Mouse (Mus musculus) ES-E14 (cell line): ENCODE results near the gene Cmtm6. TPM values are rescaled to one million over a fixed set of nuclear protein-coding genes. Genes with fewer than 3 reads are reported as not detected.

ENCODE experiments used
- DNase-seq: peaks from one replicate; pipeline ENCODE4 v3.0.0-alpha.2; 2013; ENCODE audit warnings: low read depth, low spot score
- H3K27ac ChIP-seq: 2 replicates; pipeline ENCODE4 v1.5.1; 2012; ENCODE audit warnings: low read depth, mild to moderate bottlenecking, low read length, moderate library complexity, mixed read lengths; ENCODE audit not compliant: poor library complexity, insufficient read depth, severe bottlenecking
- H3K36me3 ChIP-seq: 2 replicates; pipeline ENCODE4 v1.6.1; 2012; ENCODE audit warnings: mild to moderate bottlenecking, low read length, moderate library complexity, mixed read lengths; ENCODE audit not compliant: control insufficient read depth, poor library complexity, insufficient read depth, severe bottlenecking
- H3K4me1 ChIP-seq, 2 experiments: fragments of 150-350 bp in 1 of 2; sonication (generic) in 1 of 2; 2 replicates each; pipeline ENCODE4 v1.6.1; 2012; ENCODE audit warnings: low read length in 2 of 2, mild to moderate bottlenecking in 1 of 2, mixed read lengths in 1 of 2; ENCODE audit not compliant: control insufficient read depth in 2 of 2, insufficient read depth in 2 of 2, poor library complexity in 1 of 2
- H3K4me3 ChIP-seq, 2 experiments: fragments of 150-350 bp in 1 of 2; sonication (generic) in 1 of 2; 2 replicates each; pipeline ENCODE4 v1.5.1; 2012; ENCODE audit warnings: low read length in 2 of 2, low read depth in 1 of 2, mild to moderate bottlenecking in 1 of 2, mixed read lengths in 1 of 2; ENCODE audit not compliant: insufficient read depth in 1 of 2, poor library complexity in 1 of 2, severe bottlenecking in 1 of 2
- H3K9ac ChIP-seq: 2 replicates; pipeline ENCODE4 v1.6.1; 2012; ENCODE audit warnings: low read depth, mild to moderate bottlenecking, low read length, mixed read lengths; ENCODE audit not compliant: poor library complexity, insufficient read depth, severe bottlenecking
- H3K9me3 ChIP-seq: fragments of 150-350 bp; sonication (generic); 2 replicates; pipeline ENCODE4 v1.6.1; 2012; ENCODE audit warnings: low read depth, mild to moderate bottlenecking, low read length; ENCODE audit not compliant: control insufficient read depth, insufficient read depth
- CHD2 ChIP-seq: IDR thresholded peaks from 2 replicates; pipeline ENCODE4 v1.6.1; 2014; ENCODE audit warnings: mild to moderate bottlenecking, low read depth, low read length, inconsistent platforms
- HCFC1 ChIP-seq: IDR thresholded peaks from 2 replicates; pipeline ENCODE4 v1.6.1; 2012; ENCODE audit warnings: low read length, inconsistent platforms, borderline replicate concordance; ENCODE audit not compliant: insufficient read depth
- MAFK ChIP-seq: IDR thresholded peaks from 2 replicates; pipeline ENCODE4 v1.6.1; 2014; ENCODE audit warnings: mild to moderate bottlenecking, low read depth, low read length, inconsistent platforms; ENCODE audit not compliant: insufficient read depth
- ZC3H11A ChIP-seq: IDR thresholded peaks from 2 replicates; pipeline ENCODE4 v1.6.1; 2012; ENCODE audit warnings: low read depth, mild to moderate bottlenecking, inconsistent platforms, low read length, borderline replicate concordance
- ZNF384 ChIP-seq: IDR thresholded peaks from 2 replicates; pipeline ENCODE4 v1.6.1; 2012; ENCODE audit warnings: low read depth, low read length, inconsistent platforms
- in situ Hi-C, 2 experiments: fragments of 600-800 bp; cut with MboI; formaldehyde crosslinking; loops; one replicate each; pipeline ENCODE4 v1.15.1; 2025; ENCODE audit warnings: low sequenced_read_pairs in 2 of 2, inconsistent platforms in 1 of 2; ENCODE audit not compliant: unreplicated experiment in 2 of 2
- total RNA-seq: library from RNA; depleted of rRNA; stranded (reverse); fragments of 300-350 nt; gene quantifications from 2 replicates; pipeline ENCODE4 v1.2.3, GENCODE M21; 2012

Gene Cmtm6
- total RNA-seq, 1 experiment: 74.4 TPM

- no peak for DNase-seq
- in situ Hi-C loops: no loop called here
- TF ChIP-seq MAFK (no peak), HCFC1 (no peak), ZC3H11A (no peak), CHD2 (no peak), ZNF384 (no peak)
- Histone ChIP-seq H3K27ac (no peak overlapping the region), H3K9ac (no peak overlapping the region), H3K9me3 (no peaks in the 10 kb centered on the region), H3K36me3 (peaks cover 3% of the 10 kb centered on the region; the same call in 1 of the 2 replicates), H3K4me1 (peaks cover 0 to 7% of the 10 kb centered on the region in 2 experiments; a peak in 2 of 4 replicates), H3K4me3 (no peak overlapping the region)
Measured at GRCm38 (mm10) chr9:114767030-114767429, 36.1 kb downstream of the Cmtm6 start.

- Histone ChIP-seq H3K9ac (no peak overlapping the region), H3K9me3 (no peaks in the 10 kb centered on the region), H3K27ac (no peak overlapping the region), H3K36me3 (peaks cover 7% of the 10 kb centered on the region), H3K4me1 (peaks cover 0 to 7% of the 10 kb centered on the region in 2 experiments; a peak in 2 of 4 replicates), H3K4me3 (no peak overlapping the region)
- in situ Hi-C loops: no loop called here
- TF ChIP-seq ZNF384: no peak
- no peak for TF ChIP-seq MAFK
- no peak for TF ChIP-seq ZC3H11A
- no peak for TF ChIP-seq CHD2
- TF ChIP-seq HCFC1: no peak
- no peak for DNase-seq
Measured at GRCm38 (mm10) chr9:114767507-114767906, 36.6 kb downstream of the Cmtm6 start.

GRCm38 (mm10) chr9:114768066-114768465 lies 37.1 kb downstream of the Cmtm6 start:
- Histone ChIP-seq H3K9ac (no peak overlapping the region), H3K36me3 (peaks cover 8% of the 10 kb centered on the region), H3K4me3 (no peak overlapping the region), H3K27ac (no peak overlapping the region), H3K4me1 (peaks cover 0 to 7% of the 10 kb centered on the region in 2 experiments; a peak in 2 of 4 replicates), H3K9me3 (no peaks in the 10 kb centered on the region)
- no peak for DNase-seq
- TF ChIP-seq MAFK (no peak), HCFC1 (no peak), ZC3H11A (no peak)
- in situ Hi-C loops: no loop called here

- H3K27ac ChIP-seq: no peak overlapping the region
- DNase-seq: no peak
- in situ Hi-C loops: no loop called here
- H3K4me3 ChIP-seq: no peak overlapping the region
- TF ChIP-seq HCFC1 (no peak), MAFK (no peak), ZNF384 (no peak), CHD2 (no peak), ZC3H11A (no peak)
- no peak overlapping the region for H3K9ac ChIP-seq
- peaks cover 2 to 9% of the 10 kb centered on the region in 2 experiments; a peak in 3 of 4 replicates for H3K4me1 ChIP-seq
- no peaks in the 10 kb centered on the region for H3K9me3 ChIP-seq
- peaks cover 9% of the 10 kb centered on the region for H3K36me3 ChIP-seq
Measured at GRCm38 (mm10) chr9:114770224-114770623, 39.3 kb downstream of the Cmtm6 start.

- H3K9me3 ChIP-seq: no peaks in the 10 kb centered on the region
- no peak overlapping the region for H3K9ac ChIP-seq
- H3K36me3 ChIP-seq: peaks cover 9% of the 10 kb centered on the region
- DNase-seq: no peak
- in situ Hi-C loops: no loop called here
- TF ChIP-seq HCFC1 (no peak), ZC3H11A (no peak), CHD2 (no peak), ZNF384 (no peak), MAFK (no peak)
- peaks cover 2 to 12% of the 10 kb centered on the region in 2 experiments; a peak in 3 of 4 replicates for H3K4me1 ChIP-seq
- no peak overlapping the region for H3K4me3 ChIP-seq
- no peak overlapping the region for H3K27ac ChIP-seq
Measured at GRCm38 (mm10) chr9:114771565-114771964, 40.6 kb downstream of the Cmtm6 start.
